Mouse (Mus musculus) bone marrow, adult 2 months (tissue): ENCODE results near the gene Fbl. TPM values are rescaled to one million over a fixed set of nuclear protein-coding genes. Genes with fewer than 3 reads are reported as not detected.

Experiments
- H3K27ac ChIP-seq: fragments of 200-500 bp; 2 replicates; pipeline ENCODE4 v1.5.1; 2012; ENCODE audit warnings: low read depth, mild to moderate bottlenecking, control low read depth, inconsistent platforms, low read length; ENCODE audit not compliant: control insufficient read depth, poor library complexity, insufficient read depth
- H3K4me1 ChIP-seq: fragments of 200-500 bp; 2 replicates; pipeline ENCODE4 v1.6.1; 2011; ENCODE audit warnings: low read length; ENCODE audit not compliant: control insufficient read depth, insufficient read depth
- H3K4me3 ChIP-seq: fragments of 200-500 bp; replicated peaks from 2 replicates; pipeline ENCODE3; 2011; ENCODE audit warnings: mild to moderate bottlenecking, low read depth, low read length, control low read depth; ENCODE audit not compliant: control insufficient read depth
- CTCF ChIP-seq: fragments of 200-500 bp; IDR thresholded peaks from 2 replicates; pipeline ENCODE4 v1.5.1; 2011; ENCODE audit warnings: low read length, control low read depth; ENCODE audit not compliant: control insufficient read depth, insufficient read depth
- POLR2A ChIP-seq: fragments of 200-500 bp; IDR thresholded peaks from 2 replicates; pipeline ENCODE4 v1.6.1; 2011; ENCODE audit warnings: low read depth, mild to moderate bottlenecking, control low read depth, low read length, borderline replicate concordance; ENCODE audit not compliant: control insufficient read depth
- WGBS: fragments of 180-500 bp; shearing (Covaris S2); methylation state at CpG from one replicate; pipeline ENCODE4 v1.1.7; 2018; 5-methylcytosine and 5-hydroxymethylcytosine counted together
- polyA plus RNA-seq: library from polyadenylated mRNA; stranded (reverse); fragments of >200 nt; gene quantifications from 2 replicates; pipeline ENCODE4 v1.2.4, GENCODE M21; 2011; ENCODE audit warnings: low replicate concordance; ENCODE audit not compliant: missing spikeins, insufficient read depth, insufficient read length

The Fbl gene
- polyA plus RNA-seq, 1 experiment, result 144 TPM

GRCm38 (mm10) chr7:28181376-28181775 lies 11.9 kb downstream of the Fbl start:
- Histone ChIP-seq H3K4me1 (no peaks in the 10 kb centered on the region; the same call in 1 of the 2 replicates), H3K27ac (no peak overlapping the region; the same call in 1 of the 2 replicates), H3K4me3 (peak overlapping the region; percentile 22)
- TF ChIP-seq CTCF, result no peak
- WGBS, result 93% methylated on average over 12 of the region's 12 CpGs

GRCm38 (mm10) chr7:28182320-28182719 lies 12.8 kb downstream of the Fbl start:
- TF ChIP-seq POLR2A (no peak), CTCF (no peak)
- 91% methylated on average over 22 of the region's 22 CpGs for WGBS
- Histone ChIP-seq H3K27ac (no peak overlapping the region), H3K4me3 (no peak overlapping the region), H3K4me1 (no peaks in the 10 kb centered on the region; the same call in 1 of the 2 replicates)

GRCm38 (mm10) chr7:28185884-28186283 lies 16.4 kb downstream of the Fbl start:
- H3K4me1 ChIP-seq, result no peaks in the 10 kb centered on the region; the same call in 1 of the 2 replicates
- no peak overlapping the region for H3K4me3 ChIP-seq
- TF ChIP-seq POLR2A (no peak), CTCF (no peak)
- no peak overlapping the region for H3K27ac ChIP-seq
- WGBS, result 94% methylated on average over 14 of the region's 14 CpGs

GRCm38 (mm10) chr7:28186631-28187030 lies 17.1 kb downstream of the Fbl start:
- 93% methylated on average over 8 of the region's 8 CpGs for WGBS
- TF ChIP-seq POLR2A, result no peak
- no peak for TF ChIP-seq CTCF

GRCm38 (mm10) chr7:28191489-28191888 lies 22.0 kb downstream of the Fbl start:
- WGBS, result 86% methylated on average over 3 of the region's 3 CpGs
- Histone ChIP-seq H3K27ac (no peak overlapping the region), H3K4me3 (no peak overlapping the region), H3K4me1 (no peaks in the 10 kb centered on the region)
- TF ChIP-seq CTCF, result no peak
- TF ChIP-seq POLR2A, result no peak

More at GRCm38 (mm10) chr7:28186631-28187030, 17.1 kb downstream of the Fbl start:
- Histone ChIP-seq H3K27ac (no peak overlapping the region), H3K4me3 (no peak overlapping the region), H3K4me1 (no peaks in the 10 kb centered on the region)

GRCm38 (mm10) chr7:28191903-28192302 lies 22.4 kb downstream of the Fbl start:
- 97% methylated on average over 1 of the region's 1 CpGs for WGBS
- H3K27ac ChIP-seq, result no peak overlapping the region
- H3K4me1 ChIP-seq, result no peaks in the 10 kb centered on the region
- TF ChIP-seq POLR2A (no peak), CTCF (no peak)
- H3K4me3 ChIP-seq, result no peak overlapping the region

- Histone ChIP-seq H3K4me3 (no peak overlapping the region), H3K4me1 (no peaks in the 10 kb centered on the region), H3K27ac (no peak overlapping the region)
- 83% methylated on average over 5 of the region's 5 CpGs for WGBS
- TF ChIP-seq CTCF, result no peak
- no peak for TF ChIP-seq POLR2A
These were observed 26.0 kb downstream of the Fbl start for GRCm38 (mm10) chr7:28195414-28196098.

GRCm38 (mm10) chr7:28196528-28196927 lies 27.0 kb downstream of the Fbl start:
- no peak for TF ChIP-seq CTCF
- TF ChIP-seq POLR2A, result no peak
- Histone ChIP-seq H3K4me1 (no peaks in the 10 kb centered on the region), H3K4me3 (no peak overlapping the region), H3K27ac (no peak overlapping the region)
- 80% methylated on average over 14 of the region's 14 CpGs for WGBS

- TF ChIP-seq POLR2A (no peak), CTCF (no peak)
- 65% methylated on average over 4 of the region's 4 CpGs for WGBS
- no peaks in the 10 kb centered on the region for H3K4me1 ChIP-seq
- no peak overlapping the region for H3K27ac ChIP-seq
- no peak overlapping the region for H3K4me3 ChIP-seq
These were observed 29.5 kb downstream of the Fbl start for GRCm38 (mm10) chr7:28199054-28199453.
